Mouse (Mus musculus) midbrain, embryonic 11.5 days (tissue): Measurements from ENCODE around the gene Igf2bp2. TPM values are rescaled to one million over a fixed set of nuclear protein-coding genes. Genes with fewer than 3 reads are reported as not detected.

Experiments
- ATAC-seq: fragments of 200-750 bp; cut with Nextera tagmentation; 2 replicates; pipeline ENCODE4 v1.8.0; 2017; ENCODE audit warnings: moderate TSS enrichment, moderate library complexity; ENCODE audit not compliant: low FRiP score
- DNase-seq: peaks from one replicate; pipeline ENCODE4 v3.0.0; 2015; ENCODE audit warnings: low spot score; ENCODE audit errors: missing footprints
- H3K27ac ChIP-seq: fragments of 300-500 bp; sonication (generic); 2 replicates; pipeline ENCODE4 v1.5.1; 2014; ENCODE audit warnings: low read depth, low read length
- H3K27me3 ChIP-seq: fragments of 300-500 bp; sonication (generic); 2 replicates; pipeline ENCODE4 v1.6.1; 2014; ENCODE audit warnings: mild to moderate bottlenecking, low read length, moderate library complexity, mixed read lengths; ENCODE audit not compliant: control insufficient read depth, insufficient read depth
- H3K36me3 ChIP-seq: fragments of 300-500 bp; sonication (generic); 2 replicates; pipeline ENCODE4 v1.6.1; 2014; ENCODE audit warnings: mild to moderate bottlenecking, low read length, moderate library complexity, mixed read lengths; ENCODE audit not compliant: control insufficient read depth, insufficient read depth
- H3K4me1 ChIP-seq: fragments of 300-500 bp; sonication (generic); 2 replicates; pipeline ENCODE4 v1.6.1; 2014; ENCODE audit warnings: low read length; ENCODE audit not compliant: control insufficient read depth, insufficient read depth
- H3K4me2 ChIP-seq: fragments of 300-500 bp; sonication (generic); 2 replicates; pipeline ENCODE4 v1.6.1; 2014; ENCODE audit warnings: mild to moderate bottlenecking, moderate library complexity
- H3K4me3 ChIP-seq: fragments of 300-500 bp; sonication (generic); 2 replicates; pipeline ENCODE4 v1.5.1; 2014; ENCODE audit warnings: low read depth, low read length
- H3K9ac ChIP-seq: fragments of 300-500 bp; sonication (generic); 2 replicates; pipeline ENCODE4 v1.6.1; 2014; ENCODE audit warnings: low read length
- H3K9me3 ChIP-seq: fragments of 300-500 bp; sonication (generic); 2 replicates; pipeline ENCODE4 v1.6.1; 2016; ENCODE audit warnings: low read length; ENCODE audit not compliant: control insufficient read depth
- WGBS: fragments of 180-500 bp; shearing (Covaris S2); extraction: QIAGEN DNeasy Blood & Tissue Kit; methylation state at CpG from one replicate; pipeline ENCODE4 v1.1.7; 2014; 5-methylcytosine and 5-hydroxymethylcytosine counted together
- polyA plus RNA-seq: library from polyadenylated mRNA; unstranded; fragments of >200 nt; fragmentation: Nextera tagmentation; extraction: Ambion mirVana; gene quantifications from 2 replicates; pipeline ENCODE4 v1.2.1, GENCODE M21; 2014

The Igf2bp2 gene
- polyA plus RNA-seq, 1 experiment from 2014 or later = 108 TPM

- H3K36me3 ChIP-seq = no peaks in the 10 kb centered on the region
Measured at GRCm38 (mm10) chr16:22177999-22178398, 14.9 kb upstream of the Igf2bp2 start.

GRCm38 (mm10) chr16:22168731-22169130 is 5.6 kb upstream of the Igf2bp2 start:
- Histone ChIP-seq H3K4me1 (peaks cover 4% of the 10 kb centered on the region), H3K36me3 (no peaks in the 10 kb centered on the region), H3K4me2 (no peak overlapping the region), H3K4me3 (no peak overlapping the region), H3K9ac (no peak overlapping the region), H3K27me3 (no peaks in the 10 kb centered on the region), H3K9me3 (no peaks in the 10 kb centered on the region), H3K27ac (no peak overlapping the region)
- DNase-seq (peak; percentile 45), ATAC-seq (no peak)
- 92% methylated on average over 8 of the region's 8 CpGs for WGBS

More at GRCm38 (mm10) chr16:22177999-22178398, 14.9 kb upstream of the Igf2bp2 start:
- no peak for ATAC-seq
- Histone ChIP-seq H3K9ac (no peak overlapping the region), H3K4me2 (no peak overlapping the region), H3K4me1 (no peaks in the 10 kb centered on the region), H3K27ac (no peak overlapping the region), H3K27me3 (no peaks in the 10 kb centered on the region), H3K4me3 (no peak overlapping the region), H3K9me3 (no peaks in the 10 kb centered on the region)
- DNase-seq = no peak
- 88% methylated on average over 2 of the region's 2 CpGs for WGBS

- 78% methylated on average over 5 of the region's 5 CpGs for WGBS
- no peaks in the 10 kb centered on the region for H3K36me3 ChIP-seq
- DNase-seq (no peak), ATAC-seq (no peak)
- H3K4me1 ChIP-seq = peaks cover 6% of the 10 kb centered on the region
- no peak overlapping the region for H3K4me2 ChIP-seq
- H3K9me3 ChIP-seq = no peaks in the 10 kb centered on the region
- H3K9ac ChIP-seq = no peak overlapping the region
- H3K27ac ChIP-seq = no peak overlapping the region
- no peaks in the 10 kb centered on the region for H3K27me3 ChIP-seq
- H3K4me3 ChIP-seq = no peak overlapping the region
Measured at GRCm38 (mm10) chr16:22165556-22165955, 2.5 kb upstream of the Igf2bp2 start.

- no peak for ATAC-seq
- no peaks in the 10 kb centered on the region for H3K9me3 ChIP-seq
- H3K4me3 ChIP-seq = no peak overlapping the region; the same call in 1 of the 2 replicates
- H3K36me3 ChIP-seq = no peaks in the 10 kb centered on the region
- H3K27ac ChIP-seq = no peak overlapping the region
- 59% methylated on average over 8 of the region's 8 CpGs for WGBS
- no peak for DNase-seq
- H3K4me1 ChIP-seq = peaks cover 9% of the 10 kb centered on the region
- H3K4me2 ChIP-seq = peak overlapping the region; percentile 74
- no peak overlapping the region for H3K9ac ChIP-seq
- H3K27me3 ChIP-seq = no peaks in the 10 kb centered on the region
Measured at GRCm38 (mm10) chr16:22164446-22164845, 1.3 kb upstream of the Igf2bp2 start.

GRCm38 (mm10) chr16:22163456-22163851 is 355 bp upstream of the Igf2bp2 start:
- no peaks in the 10 kb centered on the region for H3K27me3 ChIP-seq
- H3K9me3 ChIP-seq = no peaks in the 10 kb centered on the region
- peak overlapping the region; percentile 91 for H3K9ac ChIP-seq
- H3K36me3 ChIP-seq = no peaks in the 10 kb centered on the region
- H3K4me3 ChIP-seq = peak overlapping the region; percentile 95
- DNase-seq (peak; percentile 97), ATAC-seq (peak; percentile 63)
- H3K27ac ChIP-seq = peak overlapping the region; percentile 87
- H3K4me1 ChIP-seq = peaks cover 14% of the 10 kb centered on the region
- peak overlapping the region; percentile 74 for H3K4me2 ChIP-seq
- under 1% methylated on average over 26 of the region's 27 CpGs for WGBS

GRCm38 (mm10) chr16:22162066-22162511 is 1.0 kb downstream of the Igf2bp2 start:
- H3K4me2 ChIP-seq = peak overlapping the region; percentile 74
- DNase-seq = peak; percentile 96
- H3K36me3 ChIP-seq = no peaks in the 10 kb centered on the region
- peak overlapping the region; percentile 87 for H3K27ac ChIP-seq
- under 1% methylated on average over 19 of the region's 19 CpGs for WGBS
- peak overlapping the region; percentile 95 for H3K4me3 ChIP-seq
- peak overlapping the region; percentile 91 for H3K9ac ChIP-seq
- no peaks in the 10 kb centered on the region for H3K9me3 ChIP-seq
- H3K27me3 ChIP-seq = no peaks in the 10 kb centered on the region
- peaks cover 18% of the 10 kb centered on the region for H3K4me1 ChIP-seq
- ATAC-seq = no peak

GRCm38 (mm10) chr16:22161351-22162065 is 1.6 kb downstream of the Igf2bp2 start:
- H3K27me3 ChIP-seq = no peaks in the 10 kb centered on the region
- peak overlapping the region; percentile 95 for H3K4me3 ChIP-seq
- DNase-seq (peak; percentile 98), ATAC-seq (peak; percentile 47; the same call in 1 of the 2 replicates)
- no peaks in the 10 kb centered on the region for H3K36me3 ChIP-seq
- peaks cover 18% of the 10 kb centered on the region for H3K4me1 ChIP-seq
- H3K9me3 ChIP-seq = no peaks in the 10 kb centered on the region
- peak overlapping the region; percentile 74 for H3K4me2 ChIP-seq
- WGBS = under 1% methylated on average over 71 of the region's 71 CpGs
- peak overlapping the region; percentile 87 for H3K27ac ChIP-seq
- peak overlapping the region; percentile 91 for H3K9ac ChIP-seq

GRCm38 (mm10) chr16:22160386-22161145 is 2.5 kb downstream of the Igf2bp2 start:
- H3K4me3 ChIP-seq = peak overlapping the region; percentile 95
- H3K4me2 ChIP-seq = peak overlapping the region; percentile 74
- no peaks in the 10 kb centered on the region for H3K36me3 ChIP-seq
- peaks cover 18% of the 10 kb centered on the region for H3K4me1 ChIP-seq
- DNase-seq = peak; percentile 92
- no peak overlapping the region for H3K27ac ChIP-seq
- H3K9ac ChIP-seq = peak overlapping the region; percentile 54
- under 1% methylated on average over 16 of the region's 16 CpGs for WGBS
- no peaks in the 10 kb centered on the region for H3K27me3 ChIP-seq
- H3K9me3 ChIP-seq = no peaks in the 10 kb centered on the region
- ATAC-seq = no peak

GRCm38 (mm10) chr16:22152941-22153444 is 10.1 kb downstream of the Igf2bp2 start:
- Histone ChIP-seq H3K4me2 (no peak overlapping the region), H3K9me3 (no peaks in the 10 kb centered on the region), H3K27ac (no peak overlapping the region), H3K36me3 (no peaks in the 10 kb centered on the region), H3K27me3 (no peaks in the 10 kb centered on the region), H3K4me1 (peaks cover 19% of the 10 kb centered on the region), H3K9ac (no peak overlapping the region), H3K4me3 (no peak overlapping the region)
- DNase-seq (peak; percentile 21), ATAC-seq (0 out of 2 replicates have a peak, but pooled peaks have one; percentile 19)
- WGBS = 95% methylated on average over 11 of the region's 11 CpGs
